Mouse (Mus musculus) stomach, embryonic 14.5 days (tissue): ENCODE data around the gene Chrnb1. TPM values are rescaled to one million over a fixed set of nuclear protein-coding genes. Genes with fewer than 3 reads are reported as not detected.

Experiments
- ATAC-seq: fragments of 200-750 bp; cut with Nextera tagmentation; 2 replicates; pipeline ENCODE4 v1.8.0; 2017; ENCODE audit warnings: low read depth, moderate TSS enrichment; ENCODE audit not compliant: insufficient number of reproducible peaks, insufficient read depth, low FRiP score
- H3K27ac ChIP-seq: fragments of 300-500 bp; sonication (generic); 2 replicates; pipeline ENCODE4 v1.5.1; 2014; ENCODE audit warnings: mild to moderate bottlenecking, low read length, moderate library complexity, mixed read lengths
- H3K27me3 ChIP-seq: fragments of 300-500 bp; sonication (generic); 2 replicates; pipeline ENCODE4 v1.6.1; 2014; ENCODE audit warnings: low read length, control low read depth, mixed read lengths; ENCODE audit not compliant: control insufficient read depth, insufficient read depth
- H3K36me3 ChIP-seq: fragments of 300-500 bp; sonication (generic); 2 replicates; pipeline ENCODE4 v1.6.1; 2014; ENCODE audit warnings: mild to moderate bottlenecking, control low read depth, low read length, moderate library complexity, mixed read lengths; ENCODE audit not compliant: control insufficient read depth, insufficient read depth
- H3K4me1 ChIP-seq: fragments of 300-500 bp; sonication (generic); 2 replicates; pipeline ENCODE4 v1.6.1; 2014; ENCODE audit warnings: low read length, control low read depth, mixed read lengths; ENCODE audit not compliant: control insufficient read depth, insufficient read depth
- H3K4me2 ChIP-seq: fragments of 300-500 bp; sonication (generic); replicated peaks from 2 replicates; pipeline ENCODE4 v1.6.1; 2014; ENCODE audit warnings: low read depth, low read length, control low read depth
- H3K4me3 ChIP-seq: fragments of 300-500 bp; sonication (generic); 2 replicates; pipeline ENCODE4 v1.5.1; 2014; ENCODE audit warnings: low read depth, low read length, control low read depth
- H3K9ac ChIP-seq: fragments of 300-500 bp; sonication (generic); replicated peaks from 2 replicates; pipeline ENCODE4 v1.6.1; 2014; ENCODE audit warnings: low read depth, mild to moderate bottlenecking, control low read depth, low read length, moderate library complexity, mixed read lengths
- H3K9me3 ChIP-seq: fragments of 300-500 bp; sonication (generic); 2 replicates; pipeline ENCODE4 v1.6.1; 2016; ENCODE audit warnings: low read depth, low read length, control low read depth; ENCODE audit not compliant: control insufficient read depth
- WGBS: fragments of 180-500 bp; shearing (Covaris S2); extraction: QIAGEN DNeasy Blood & Tissue Kit; methylation state at CpG from one replicate; pipeline ENCODE4 v1.1.7; 2014; 5-methylcytosine and 5-hydroxymethylcytosine counted together
- polyA plus RNA-seq: library from polyadenylated mRNA; unstranded; fragments of >200 nt; fragmentation: Nextera tagmentation; extraction: Ambion mirVana; gene quantifications from 2 replicates; pipeline ENCODE4 v1.2.1, GENCODE M21; 2014

Gene Chrnb1
- polyA plus RNA-seq, 1 experiment from 2014 or later: 6.7 TPM

DNA sequence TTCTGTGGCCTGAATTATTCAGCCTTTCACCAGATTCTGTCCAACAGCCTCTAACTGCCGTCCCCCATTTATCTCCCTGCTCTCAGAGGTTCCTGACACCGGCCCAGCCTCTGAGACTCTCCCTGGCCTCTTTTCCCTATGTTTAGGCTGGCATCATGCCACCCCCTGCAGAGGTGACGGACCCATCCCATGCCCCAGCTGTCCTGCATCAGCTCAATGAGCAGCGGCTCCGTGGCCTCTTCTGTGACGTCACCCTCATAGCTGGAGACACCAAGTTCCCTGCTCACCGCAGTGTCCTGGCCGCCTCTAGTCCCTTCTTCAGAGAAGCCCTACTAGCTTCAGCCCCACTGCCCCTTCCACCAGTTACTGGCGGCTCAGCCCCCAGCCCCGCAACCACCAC, 20.0 kb downstream of the Chrnb1 start:
- no peak overlapping the region for H3K27ac ChIP-seq
- H3K9me3 ChIP-seq: no peaks in the 10 kb centered on the region
- no peak overlapping the region for H3K4me2 ChIP-seq
- no peak for ATAC-seq
- no peak overlapping the region for H3K9ac ChIP-seq
- 52% methylated on average over 10 of the region's 10 CpGs for WGBS
- no peaks in the 10 kb centered on the region for H3K4me1 ChIP-seq
- no peak overlapping the region for H3K4me3 ChIP-seq
- H3K36me3 ChIP-seq: peaks cover 6% of the 10 kb centered on the region; the same call in 1 of the 2 replicates
- H3K27me3 ChIP-seq: no peaks in the 10 kb centered on the region

- Histone ChIP-seq H3K4me3 (no peak overlapping the region), H3K9me3 (no peaks in the 10 kb centered on the region), H3K27me3 (no peaks in the 10 kb centered on the region), H3K4me1 (no peaks in the 10 kb centered on the region), H3K4me2 (no peak overlapping the region), H3K9ac (no peak overlapping the region), H3K36me3 (peaks cover 6% of the 10 kb centered on the region; the same call in 1 of the 2 replicates), H3K27ac (no peak overlapping the region)
- WGBS: 66% methylated on average over 5 of the region's 5 CpGs
- no peak for ATAC-seq
Measured at GRCm38 (mm10) chr11:69774961-69775360, 20.8 kb downstream of the Chrnb1 start.

- no peaks in the 10 kb centered on the region for H3K36me3 ChIP-seq
- H3K4me1 ChIP-seq: peaks cover 19% of the 10 kb centered on the region
- peak overlapping the region; percentile 48; the same call in 1 of the 2 replicates for H3K27ac ChIP-seq
- H3K4me3 ChIP-seq: peak overlapping the region; percentile 95; the same call in 1 of the 2 replicates
- H3K9me3 ChIP-seq: no peaks in the 10 kb centered on the region
- 39% methylated on average over 4 of the region's 4 CpGs for WGBS
- H3K27me3 ChIP-seq: no peaks in the 10 kb centered on the region
- peak overlapping the region; percentile 73 for H3K4me2 ChIP-seq
- no peak for ATAC-seq
- H3K9ac ChIP-seq: peak overlapping the region; percentile 21; the same call in 1 of the 2 replicates
Measured at GRCm38 (mm10) chr11:69767625-69767909, 28.2 kb downstream of the Chrnb1 start.

DNA sequence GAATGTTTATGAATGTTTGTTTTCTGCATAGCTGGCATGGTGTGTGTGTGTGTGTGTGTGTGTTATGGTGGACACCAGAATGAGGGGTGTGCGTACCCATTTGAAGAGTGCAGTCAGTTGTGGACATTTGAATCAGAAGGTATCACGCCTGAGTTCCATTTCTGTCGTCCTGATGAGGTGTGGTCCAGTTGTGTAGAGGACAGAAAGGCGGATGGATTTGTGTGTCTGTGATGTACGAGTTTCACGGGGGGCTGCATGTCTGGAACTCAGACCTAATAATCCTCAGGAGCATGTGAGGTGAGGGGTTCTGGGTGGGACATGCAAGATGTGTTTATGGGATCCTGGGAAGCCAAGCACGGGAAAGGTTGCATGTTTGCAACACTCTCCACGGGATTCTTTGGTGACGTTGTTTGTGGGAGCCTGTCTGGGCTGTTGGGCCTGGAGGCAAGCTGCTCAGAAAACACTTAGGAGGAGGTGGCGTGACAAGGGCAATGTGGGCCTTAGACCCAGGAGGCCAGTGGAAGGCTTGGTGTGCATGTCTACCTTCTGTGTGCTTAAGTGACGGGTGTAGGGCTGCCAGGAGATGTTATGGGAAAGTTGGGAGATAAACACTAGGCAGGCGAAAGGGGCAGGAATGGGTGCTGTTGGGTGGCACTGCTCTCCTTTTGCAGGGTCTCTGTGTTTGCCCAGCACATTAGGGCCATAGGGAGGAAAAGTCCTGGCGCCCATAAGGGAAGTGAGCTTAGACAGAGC, 28.7 kb downstream of the Chrnb1 start:
- Histone ChIP-seq H3K4me3 (peak overlapping the region; percentile 95), H3K27ac (peak overlapping the region; percentile 90), H3K9ac (peak overlapping the region; percentile 21; the same call in 1 of the 2 replicates), H3K9me3 (no peaks in the 10 kb centered on the region), H3K27me3 (no peaks in the 10 kb centered on the region), H3K36me3 (no peaks in the 10 kb centered on the region), H3K4me1 (peaks cover 19% of the 10 kb centered on the region), H3K4me2 (peak overlapping the region; percentile 73)
- no peak for ATAC-seq
- WGBS: 47% methylated on average over 13 of the region's 13 CpGs

DNA sequence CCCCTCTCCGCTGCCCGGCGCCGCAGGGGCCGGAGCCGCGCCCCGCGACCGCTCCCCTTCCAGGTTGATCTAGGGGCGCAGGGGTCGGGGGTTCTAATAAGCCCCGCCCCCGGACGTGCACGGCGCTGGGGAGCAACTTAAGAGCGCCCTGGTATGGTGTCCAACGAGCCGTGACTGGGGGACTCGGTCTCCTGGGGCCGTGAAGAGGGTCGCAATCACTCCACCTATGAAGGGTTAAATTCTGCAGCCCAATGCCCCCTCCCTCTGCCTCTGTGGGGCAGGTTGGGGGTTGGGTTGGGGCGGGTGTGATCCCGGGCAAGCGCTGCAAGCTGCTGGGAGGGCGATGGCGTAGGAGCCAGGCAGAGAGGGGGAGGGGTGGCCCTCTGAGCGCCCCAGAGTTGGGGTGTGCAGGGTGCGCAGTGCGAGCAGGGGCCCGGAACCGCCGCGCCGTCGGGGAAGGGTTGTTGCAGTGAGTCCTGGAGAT, 29.6 kb downstream of the Chrnb1 start:
- 1% methylated on average over 33 of the region's 37 CpGs for WGBS
- ATAC-seq: peak; percentile 85
- H3K4me1 ChIP-seq: peaks cover 19% of the 10 kb centered on the region
- H3K36me3 ChIP-seq: no peaks in the 10 kb centered on the region
- peak overlapping the region; percentile 73 for H3K4me2 ChIP-seq
- H3K9me3 ChIP-seq: no peaks in the 10 kb centered on the region
- peak overlapping the region; percentile 90 for H3K27ac ChIP-seq
- peak overlapping the region; percentile 97 for H3K9ac ChIP-seq
- no peaks in the 10 kb centered on the region for H3K27me3 ChIP-seq
- peak overlapping the region; percentile 95 for H3K4me3 ChIP-seq

- ATAC-seq: peak; percentile 35; the same call in 1 of the 2 replicates
- WGBS: 18% methylated on average over 39 of the region's 55 CpGs
Measured at GRCm38 (mm10) chr11:69765221-69766125, 30.3 kb downstream of the Chrnb1 start, which contains the start of gene Zbtb4. TSS of gene Zbtb4 (plus strand) at chr11:69765912.

GRCm38 (mm10) chr11:69763551-69763950, 32.2 kb downstream of the Chrnb1 start:
- WGBS: 74% methylated on average over 7 of the region's 7 CpGs

More at GRCm38 (mm10) chr11:69765221-69766125, 30.3 kb downstream of the Chrnb1 start, which contains the start of gene Zbtb4:
- H3K9me3 ChIP-seq: no peaks in the 10 kb centered on the region
- no peaks in the 10 kb centered on the region for H3K36me3 ChIP-seq
- H3K27me3 ChIP-seq: no peaks in the 10 kb centered on the region
- peak within 1 kb of the TSS; percentile 90 for H3K27ac ChIP-seq
- H3K4me3 ChIP-seq: peak within 1 kb of the TSS; percentile 95
- H3K9ac ChIP-seq: peak within 1 kb of the TSS; percentile 97
- peak within 1 kb of the TSS; percentile 73 for H3K4me2 ChIP-seq
- peaks cover 19% of the 10 kb centered on the region for H3K4me1 ChIP-seq

DNA sequence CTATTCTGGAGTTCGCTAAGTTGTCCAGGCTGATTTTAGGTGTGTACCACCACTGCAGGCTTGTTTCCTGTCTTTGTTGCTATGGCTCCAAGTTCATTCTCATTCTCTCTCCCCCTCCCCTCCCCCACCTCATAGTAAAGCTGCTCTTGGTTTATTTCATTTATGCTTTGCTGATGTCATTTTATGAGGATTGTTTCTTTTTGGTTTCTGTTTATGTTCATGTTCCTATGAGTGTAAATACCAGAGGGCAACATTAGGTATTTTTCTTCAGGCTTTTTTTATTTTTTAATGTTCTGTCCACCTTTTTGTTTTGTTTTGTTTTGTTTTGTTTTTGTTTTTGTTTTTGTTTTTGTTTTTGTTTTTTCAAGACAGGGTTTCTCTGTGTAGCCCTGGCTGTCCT, 33.9 kb downstream of the Chrnb1 start, which contains the start of gene Slc35g3:
Gene Slc35g3, minus strand, starts transcription at position 101 of the 400 bp plus-strand sequence.
- Histone ChIP-seq H3K4me2 (no peak within 1 kb of the TSS), H3K27ac (no peak within 1 kb of the TSS), H3K4me3 (no peak within 1 kb of the TSS), H3K9me3 (no peaks in the 10 kb centered on the region), H3K36me3 (no peaks in the 10 kb centered on the region), H3K9ac (no peak within 1 kb of the TSS), H3K4me1 (peaks cover 18% of the 10 kb centered on the region), H3K27me3 (no peaks in the 10 kb centered on the region)
- 78% methylated on average over 1 of the region's 1 CpGs for WGBS
- no peak for ATAC-seq

More at GRCm38 (mm10) chr11:69763551-69763950, 32.2 kb downstream of the Chrnb1 start:
- H3K9ac ChIP-seq: no peak overlapping the region
- H3K27me3 ChIP-seq: no peaks in the 10 kb centered on the region
- no peaks in the 10 kb centered on the region for H3K9me3 ChIP-seq
- ATAC-seq: no peak
- peaks cover 27% of the 10 kb centered on the region for H3K4me1 ChIP-seq
- H3K4me2 ChIP-seq: no peak overlapping the region
- no peaks in the 10 kb centered on the region for H3K36me3 ChIP-seq
- no peak overlapping the region for H3K4me3 ChIP-seq
- no peak overlapping the region for H3K27ac ChIP-seq
